Mouse (Mus musculus) midbrain, embryonic 14.5 days (tissue): ENCODE data around the gene Pde4dip. TPM values are rescaled to one million over a fixed set of nuclear protein-coding genes. Genes with fewer than 3 reads are reported as not detected.

Experiments used
- ATAC-seq: fragments of 200-750 bp; cut with Nextera tagmentation; 2 replicates; pipeline ENCODE4 v1.8.0; 2017; ENCODE audit warnings: moderate number of reproducible peaks, moderate library complexity; ENCODE audit not compliant: low FRiP score, low TSS enrichment
- DNase-seq: peaks from one replicate; pipeline ENCODE4 v3.0.0-alpha.2; 2015
- H3K27ac ChIP-seq: fragments of 300-500 bp; sonication (generic); replicated peaks from 2 replicates; pipeline ENCODE4 v1.5.1; 2014; ENCODE audit warnings: mild to moderate bottlenecking, low read depth, low read length, moderate library complexity
- H3K27me3 ChIP-seq: fragments of 300-500 bp; sonication (generic); 2 replicates; pipeline ENCODE4 v1.6.1; 2014; ENCODE audit warnings: low read length, control low read depth, mixed read lengths; ENCODE audit not compliant: control insufficient read depth, insufficient read depth
- H3K36me3 ChIP-seq: fragments of 300-500 bp; sonication (generic); 2 replicates; pipeline ENCODE4 v1.6.1; 2014; ENCODE audit warnings: low read length, control low read depth; ENCODE audit not compliant: control insufficient read depth, insufficient read depth
- H3K4me1 ChIP-seq: fragments of 300-500 bp; sonication (generic); 2 replicates; pipeline ENCODE4 v1.6.1; 2014; ENCODE audit warnings: mild to moderate bottlenecking, antibody characterized with exemption, low read length, control low read depth; ENCODE audit not compliant: control insufficient read depth, insufficient read depth
- H3K4me2 ChIP-seq: fragments of 300-500 bp; sonication (generic); 2 replicates; pipeline ENCODE4 v1.6.1; 2014; ENCODE audit warnings: mild to moderate bottlenecking, low read length, moderate library complexity
- H3K4me3 ChIP-seq: fragments of 300-500 bp; sonication (generic); replicated peaks from 2 replicates; pipeline ENCODE4 v1.5.1; 2014; ENCODE audit warnings: low read depth, low read length
- H3K9ac ChIP-seq: fragments of 300-500 bp; sonication (generic); replicated peaks from 2 replicates; pipeline ENCODE4 v1.6.1; 2014; ENCODE audit warnings: mild to moderate bottlenecking, low read length, moderate library complexity
- H3K9me3 ChIP-seq: fragments of 300-500 bp; sonication (generic); 2 replicates; pipeline ENCODE4 v1.6.1; 2016; ENCODE audit warnings: low read length, control low read depth, mixed read lengths; ENCODE audit not compliant: control insufficient read depth
- WGBS: fragments of 180-500 bp; shearing (Covaris S2); extraction: QIAGEN DNeasy Blood & Tissue Kit; methylation state at CpG from one replicate; pipeline ENCODE4 v1.1.7; 2014; 5-methylcytosine and 5-hydroxymethylcytosine counted together
- polyA plus RNA-seq: library from polyadenylated mRNA; unstranded; fragments of >200 nt; fragmentation: Nextera tagmentation; extraction: Ambion mirVana; gene quantifications from 2 replicates; pipeline ENCODE4 v1.2.1, GENCODE M21; 2014

Gene Pde4dip
- polyA plus RNA-seq, 1 experiment from 2014 or later = 76.3 TPM

DNA sequence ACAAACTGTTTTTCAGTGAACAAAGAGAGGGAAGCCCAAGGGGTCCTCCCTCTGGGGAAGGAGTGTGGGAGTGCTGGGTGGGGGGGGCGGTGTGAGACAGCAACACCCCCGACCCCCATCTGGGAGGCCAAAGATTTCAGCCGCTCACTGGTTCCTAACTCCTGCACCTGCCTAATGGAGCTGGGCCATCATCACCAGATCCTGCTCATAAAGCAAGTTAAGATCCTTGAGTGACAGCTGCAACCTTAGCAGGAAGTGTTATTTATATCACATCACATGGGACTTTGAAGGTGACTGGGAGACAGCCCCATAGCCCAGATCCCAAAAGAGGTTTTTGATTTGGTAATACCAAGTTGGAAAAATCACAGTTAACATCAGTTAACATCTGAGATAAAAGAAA, 63.3 kb downstream of the Pde4dip start:
- H3K27me3 ChIP-seq = peaks cover 9% of the 10 kb centered on the region
- H3K9ac ChIP-seq = no peak overlapping the region
- no peak overlapping the region for H3K4me3 ChIP-seq
- H3K27ac ChIP-seq = no peak overlapping the region
- no peak overlapping the region for H3K4me2 ChIP-seq
- ATAC-seq (no peak), DNase-seq (no peak)
- H3K36me3 ChIP-seq = no peaks in the 10 kb centered on the region
- H3K4me1 ChIP-seq = peaks cover 16% of the 10 kb centered on the region; the same call in 1 of the 2 replicates
- WGBS = 14% methylated on average over 3 of the region's 3 CpGs
- no peaks in the 10 kb centered on the region for H3K9me3 ChIP-seq

DNA sequence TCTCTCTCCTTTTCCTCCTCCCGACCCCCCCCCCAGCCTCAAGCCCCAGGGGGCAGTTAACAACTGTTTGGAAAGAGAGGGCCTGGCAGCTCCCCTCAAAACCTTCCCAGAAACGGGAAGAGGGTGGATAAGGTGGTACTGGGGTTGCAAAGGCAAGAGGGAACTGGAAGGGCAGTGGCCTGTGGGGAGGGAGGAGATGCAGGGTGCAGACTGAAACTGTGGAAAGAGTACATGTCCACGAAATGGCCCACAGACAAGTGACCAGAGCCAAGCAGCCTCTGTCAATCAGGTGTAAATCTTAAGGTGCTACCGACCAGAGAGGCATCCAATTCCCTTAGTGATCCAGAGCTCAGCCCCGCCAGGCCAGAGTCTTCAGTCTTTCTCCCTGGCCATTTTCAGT, 63.8 kb downstream of the Pde4dip start:
- DNase-seq (no peak), ATAC-seq (no peak)
- Histone ChIP-seq H3K9ac (no peak overlapping the region), H3K9me3 (no peaks in the 10 kb centered on the region), H3K4me3 (peak overlapping the region; percentile 31), H3K4me1 (peaks cover 16% of the 10 kb centered on the region; the same call in 1 of the 2 replicates), H3K36me3 (no peaks in the 10 kb centered on the region), H3K27me3 (peaks cover 9% of the 10 kb centered on the region), H3K27ac (no peak overlapping the region), H3K4me2 (peak overlapping the region; percentile 64)
- WGBS = 7% methylated on average over 4 of the region's 5 CpGs

DNA sequence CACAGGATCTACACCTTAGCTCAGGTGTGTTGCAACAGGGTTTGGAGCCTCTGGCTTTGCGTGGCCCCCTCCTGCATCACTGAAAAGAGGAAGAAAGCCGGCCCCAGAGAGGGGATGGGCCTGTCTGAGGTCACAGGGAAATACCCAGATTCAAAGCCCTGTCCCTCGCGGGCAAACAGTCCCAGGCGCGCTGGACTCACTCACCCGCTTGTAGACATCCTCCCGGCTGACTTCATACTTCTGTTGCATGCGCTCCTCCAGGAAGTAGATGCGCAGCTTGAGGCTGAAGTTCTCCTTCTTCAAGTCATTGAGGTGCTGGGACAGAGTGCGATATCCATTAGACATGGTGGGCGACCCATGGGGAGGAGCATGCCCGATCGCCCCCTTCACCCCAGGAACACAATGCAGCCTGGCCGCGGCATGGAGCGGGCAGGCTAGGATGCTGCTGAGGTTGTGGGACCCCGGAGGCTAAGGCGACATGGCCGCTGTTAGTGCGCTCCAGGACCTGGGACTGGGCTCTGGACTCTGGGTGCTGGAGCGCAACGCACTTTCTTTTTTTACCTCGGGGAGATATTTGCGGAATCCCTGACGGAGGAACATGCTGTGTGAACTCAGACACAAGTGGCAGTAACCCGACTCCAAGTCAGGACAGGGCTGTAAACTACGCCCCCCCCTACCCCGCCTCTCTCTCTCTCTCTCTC, 64.3 kb downstream of the Pde4dip start:
- ATAC-seq = no peak
- DNase-seq = peak; percentile 31

DNA sequence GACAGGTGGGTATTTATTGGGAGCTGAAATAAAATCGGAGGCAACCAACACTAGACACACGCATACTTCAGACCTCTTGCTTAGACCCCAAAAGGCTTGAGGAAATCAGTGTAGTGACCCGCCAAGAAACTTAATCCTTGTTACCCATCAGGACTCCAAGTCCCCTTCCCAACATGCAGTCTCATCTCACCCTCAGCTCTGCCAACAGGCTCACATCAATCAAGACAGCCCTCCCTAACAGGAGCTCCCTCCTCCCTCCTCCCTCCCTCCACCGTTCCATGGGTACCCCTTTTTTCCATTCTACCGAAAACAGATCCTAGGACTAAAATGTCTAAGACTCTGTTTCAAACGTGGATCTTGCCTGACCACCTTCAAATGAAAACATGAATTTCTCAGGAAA, 65.1 kb downstream of the Pde4dip start:
- no peaks in the 10 kb centered on the region for H3K36me3 ChIP-seq
- ATAC-seq (no peak), DNase-seq (no peak)
- no peaks in the 10 kb centered on the region for H3K9me3 ChIP-seq
- H3K4me1 ChIP-seq = peaks cover 16% of the 10 kb centered on the region; the same call in 1 of the 2 replicates
- peaks cover 9% of the 10 kb centered on the region for H3K27me3 ChIP-seq
- no peak overlapping the region for H3K4me3 ChIP-seq
- H3K9ac ChIP-seq = no peak overlapping the region
- WGBS = 25% methylated on average over 6 of the region's 6 CpGs
- no peak overlapping the region for H3K4me2 ChIP-seq
- H3K27ac ChIP-seq = no peak overlapping the region

More for the DNA sequence above, 64.3 kb downstream of the Pde4dip start:
- H3K9ac ChIP-seq = 0 out of 2 replicates have a peak overlapping the region, but pooled peaks have one; percentile 12
- WGBS = under 1% methylated on average over 29 of the region's 29 CpGs
- H3K9me3 ChIP-seq = no peaks in the 10 kb centered on the region
- peak overlapping the region; percentile 64 for H3K4me2 ChIP-seq
- no peak overlapping the region for H3K27ac ChIP-seq
- H3K4me1 ChIP-seq = peaks cover 16% of the 10 kb centered on the region; the same call in 1 of the 2 replicates
- H3K36me3 ChIP-seq = no peaks in the 10 kb centered on the region
- peak overlapping the region; percentile 31 for H3K4me3 ChIP-seq
- H3K27me3 ChIP-seq = peaks cover 9% of the 10 kb centered on the region

DNA sequence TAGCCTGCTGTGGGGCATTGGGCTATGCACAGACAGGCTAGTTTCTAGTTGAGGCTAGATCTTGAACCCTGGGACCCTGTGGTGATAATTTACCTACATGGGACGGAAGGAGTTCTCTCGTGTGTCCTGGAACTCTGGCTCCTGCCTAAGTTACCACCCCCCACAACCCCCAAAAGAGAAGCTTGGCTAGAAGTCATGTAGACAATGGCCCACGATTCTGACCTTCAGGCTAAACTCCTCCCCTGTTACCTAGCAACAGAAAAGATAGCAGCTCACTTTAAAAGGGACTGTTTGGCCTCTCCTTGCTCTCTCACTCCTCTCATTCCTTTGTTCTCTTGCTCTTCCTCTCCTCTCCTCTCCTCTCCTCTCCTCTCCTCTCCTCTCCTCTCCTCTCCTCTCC, 69.5 kb downstream of the Pde4dip start:
- 20% methylated on average over 3 of the region's 3 CpGs for WGBS
- peaks cover 5% of the 10 kb centered on the region; the same call in 1 of the 2 replicates for H3K4me1 ChIP-seq

DNA sequence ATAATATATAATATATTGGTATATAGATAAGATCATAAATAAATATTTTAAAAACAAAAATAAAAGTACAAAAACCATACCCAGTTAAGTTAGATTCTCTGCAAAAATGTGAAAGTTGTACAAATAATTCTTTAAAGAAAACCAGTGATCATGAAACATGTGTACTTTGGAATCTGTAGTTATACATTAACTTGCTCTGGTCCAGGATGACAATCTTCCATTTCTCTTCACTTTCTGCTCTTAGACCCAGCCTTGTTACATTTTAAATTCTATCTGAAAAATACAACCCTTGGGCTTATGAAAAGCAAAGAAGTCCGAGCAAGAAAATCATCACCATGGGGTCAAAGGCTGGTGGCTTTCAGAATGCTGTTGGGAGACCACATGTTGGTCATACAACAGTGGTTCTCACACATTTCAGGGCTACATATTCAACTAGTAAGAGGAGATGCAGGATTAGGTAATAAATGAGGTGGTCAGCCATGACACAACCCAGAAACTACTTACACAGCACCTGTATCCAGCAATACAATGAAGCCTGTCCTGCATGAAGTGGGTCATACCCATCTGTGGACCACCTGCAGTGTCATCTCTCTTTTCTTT, 70.0 kb downstream of the Pde4dip start:
- peaks cover 1% of the 10 kb centered on the region; the same call in 1 of the 2 replicates for H3K27me3 ChIP-seq
- no peaks in the 10 kb centered on the region for H3K9me3 ChIP-seq
- H3K36me3 ChIP-seq = no peaks in the 10 kb centered on the region
- ATAC-seq (no peak), DNase-seq (no peak)
- H3K4me1 ChIP-seq = no peaks in the 10 kb centered on the region
- 85% methylated on average over 1 of the region's 1 CpGs for WGBS
- H3K9ac ChIP-seq = no peak overlapping the region
- no peak overlapping the region for H3K4me3 ChIP-seq
- no peak overlapping the region for H3K4me2 ChIP-seq
- no peak overlapping the region for H3K27ac ChIP-seq

More for the DNA sequence above, 69.5 kb downstream of the Pde4dip start:
- Histone ChIP-seq H3K9ac (no peak overlapping the region), H3K27me3 (peaks cover 7% of the 10 kb centered on the region), H3K4me3 (no peak overlapping the region), H3K9me3 (no peaks in the 10 kb centered on the region), H3K27ac (no peak overlapping the region), H3K36me3 (no peaks in the 10 kb centered on the region), H3K4me2 (no peak overlapping the region)
- DNase-seq = no peak
- ATAC-seq = no peak

DNA sequence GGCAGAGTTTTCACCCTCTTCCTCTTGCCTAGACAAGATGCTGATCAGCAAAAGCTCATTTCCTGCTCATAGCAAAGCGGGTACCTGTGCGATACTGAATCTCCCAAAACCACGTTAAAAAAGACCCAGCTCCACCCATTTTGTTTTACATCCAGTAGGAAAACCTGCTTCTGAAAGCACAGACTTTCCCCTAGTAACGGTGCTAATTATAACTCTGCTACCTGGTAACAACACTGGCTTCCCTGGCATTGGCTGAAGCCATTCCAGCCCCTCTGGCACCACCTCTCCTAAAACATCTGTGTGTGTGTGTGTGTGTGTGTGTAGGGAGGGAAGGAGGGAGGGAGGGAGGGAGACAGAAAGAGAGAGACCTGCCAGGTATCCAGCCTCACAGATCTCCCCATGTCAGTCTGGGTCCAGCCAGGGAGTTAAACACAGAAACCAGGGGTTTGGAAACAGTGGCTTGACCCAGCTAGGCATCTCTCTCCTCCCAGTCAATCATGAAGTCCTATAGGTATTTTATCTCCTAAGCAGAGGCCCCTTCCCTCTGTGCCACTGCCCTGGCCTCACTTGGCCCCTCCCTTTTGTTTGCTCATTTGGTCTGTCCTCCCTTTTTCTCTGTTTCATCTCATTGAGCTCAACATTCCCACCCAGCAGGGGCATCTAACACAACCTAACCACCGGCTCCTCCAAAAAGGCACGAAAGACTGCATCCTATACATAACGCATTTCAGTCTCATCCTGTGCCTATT, 76.7 kb downstream of the Pde4dip start:
- H3K9me3 ChIP-seq = no peaks in the 10 kb centered on the region
- H3K36me3 ChIP-seq = no peaks in the 10 kb centered on the region
- H3K4me3 ChIP-seq = no peak overlapping the region
- ATAC-seq (no peak), DNase-seq (peak; percentile 23)
- WGBS = 29% methylated on average over 7 of the region's 7 CpGs
- H3K27ac ChIP-seq = no peak overlapping the region
- H3K4me2 ChIP-seq = no peak overlapping the region
- no peak overlapping the region for H3K9ac ChIP-seq
- H3K27me3 ChIP-seq = no peaks in the 10 kb centered on the region
- no peaks in the 10 kb centered on the region for H3K4me1 ChIP-seq

DNA sequence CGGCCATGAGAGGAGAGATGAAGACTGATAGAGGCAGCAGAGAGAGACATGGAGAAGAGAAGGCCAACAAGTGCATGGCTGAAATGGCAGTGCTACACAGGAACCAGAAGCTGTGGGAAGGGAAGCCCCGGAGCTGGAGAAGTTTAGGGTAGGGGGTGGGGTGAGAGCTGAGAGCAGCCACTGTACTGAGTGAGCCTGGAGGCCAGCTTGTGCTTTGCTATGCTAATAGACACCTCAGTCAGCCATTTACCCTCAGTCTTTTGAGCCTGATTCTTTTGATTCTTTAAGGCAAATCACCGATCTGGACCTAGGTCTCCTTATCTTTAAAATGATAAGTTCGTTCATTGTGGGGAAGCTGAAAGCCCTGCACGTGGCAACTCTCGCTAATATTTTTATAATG, 77.3 kb downstream of the Pde4dip start:
- Histone ChIP-seq H3K9me3 (no peaks in the 10 kb centered on the region), H3K27ac (no peak overlapping the region), H3K4me1 (no peaks in the 10 kb centered on the region), H3K4me2 (no peak overlapping the region), H3K4me3 (no peak overlapping the region), H3K27me3 (no peaks in the 10 kb centered on the region), H3K9ac (no peak overlapping the region), H3K36me3 (no peaks in the 10 kb centered on the region)
- no peak for ATAC-seq
- no peak for DNase-seq
- 30% methylated on average over 6 of the region's 6 CpGs for whole genome bisulfite sequencing
